Mouse (Mus musculus) left cerebral cortex, postnatal 14 days (tissue): ENCODE measurements around the gene Duox1. TPM values are rescaled to one million over a fixed set of nuclear protein-coding genes. Genes with fewer than 3 reads are reported as not detected.
"Not testable (repeated sequence)": the region's sequence is repeated elsewhere in the genome, so short reads cannot be mapped to it uniquely, and the experiment has no call there.

Experiments used
- DNase-seq, 2 experiments: peaks; one replicate each; pipeline ENCODE4 v3.0.0; 2021 to 2022; ENCODE audit warnings: low spot score in 2 of 2, mixed read lengths in 1 of 2
- intact Hi-C: fragments of 180-260 bp; cut with DNase I; formaldehyde crosslinking; loops from one replicate; pipeline ENCODE4 v1.15.1; 2025
- total RNA-seq, 2 experiments: library from RNA; stranded (reverse); gene quantifications; 2 replicates each; pipeline ENCODE4 v1.2.3; 2021

Duox1 gene
- total RNA-seq, 2 experiments from 2014 or later: 0.07 to 0.15 TPM

- no peak for DNase-seq
- intact Hi-C loops: no loop called here
These were observed 66.6 kb downstream of the Duox1 start for GRCm38 (mm10) chr2:122382121-122382520.

GRCm38 (mm10) chr2:122385095-122385494 is 69.6 kb downstream of the Duox1 start:
- no peak for DNase-seq
- intact Hi-C loops: no loop called here

- DNase-seq, intact Hi-C loops: not testable (repeated sequence)
These were observed 71.7 kb downstream of the Duox1 start for GRCm38 (mm10) chr2:122387135-122387534.

- no peak for DNase-seq
These were observed 80.7 kb downstream of the Duox1 start for GRCm38 (mm10) chr2:122396150-122396549.

More at GRCm38 (mm10) chr2:122396150-122396549, 80.7 kb downstream of the Duox1 start:
- intact Hi-C loops: no loop called here

Other genes with a start within 250 kb of the Duox1 start
- 10 to 100 TPM; 16.9 to 19.7 TPM for gene Spg11, start 197.3 kb upstream of the Duox1 start, total RNA-seq
- 10 to 100 TPM; 80.6 to 91.8 TPM for gene B2m, start 168.0 kb upstream of the Duox1 start, total RNA-seq
- not detected for gene Trim69, start 155.0 kb upstream of the Duox1 start, total RNA-seq
- gene Patl2, start 129.5 kb upstream of the Duox1 start, total RNA-seq: under 1 TPM in 1 of 2 experiments, not detected in 1; 0.13 TPM
- gene Terb2, start 129.4 kb upstream of the Duox1 start, total RNA-seq: not detected
- gene Sord, start 80.9 kb upstream of the Duox1 start, total RNA-seq: 10 to 100 TPM; 11.9 to 14.4 TPM
- under 1 TPM in 1 of 2 experiments, not detected in 1; 0.09 TPM for gene Duox2, start 17.2 kb upstream of the Duox1 start, total RNA-seq
- gene Duoxa2, start 16.8 kb upstream of the Duox1 start, total RNA-seq: not detected
- gene Duoxa1, start 1.9 kb upstream of the Duox1 start, total RNA-seq: not detected
- gene Shf, start 53.5 kb downstream of the Duox1 start, total RNA-seq: 10 to 100 TPM; 75.3 to 77.1 TPM
- gene Slc28a2, start 110.8 kb downstream of the Duox1 start, total RNA-seq: not detected
- gene Gm14085, start 169.3 kb downstream of the Duox1 start, total RNA-seq: not detected